Mouse (Mus musculus) forebrain, embryonic 10.5 days (tissue): ENCODE measurements around the gene Gm3415. TPM values are rescaled to one million over a fixed set of nuclear protein-coding genes. Genes with fewer than 3 reads are reported as not detected.
"Not testable (repeated sequence)": the region's sequence is repeated elsewhere in the genome, so short reads cannot be mapped to it uniquely, and the experiment has no call there.

Source experiments
- DNase-seq: peaks from one replicate; pipeline ENCODE4 v3.0.0-alpha.2; 2017; ENCODE audit warnings: low spot score; ENCODE audit errors: extremely low spot score
- H3K27ac ChIP-seq: fragments of 300-500 bp; sonication (generic); 2 replicates; pipeline ENCODE4 v1.5.1; 2016; ENCODE audit warnings: mild to moderate bottlenecking
- H3K27me3 ChIP-seq: fragments of 300-500 bp; sonication (generic); 2 replicates; pipeline ENCODE4 v1.6.1; 2016; ENCODE audit warnings: mild to moderate bottlenecking; ENCODE audit not compliant: poor library complexity, severe bottlenecking
- H3K36me3 ChIP-seq: fragments of 300-500 bp; sonication (generic); replicated peaks from 2 replicates; pipeline ENCODE4 v1.6.1; 2016; ENCODE audit warnings: mild to moderate bottlenecking, moderate library complexity
- H3K4me1 ChIP-seq: fragments of 300-500 bp; sonication (generic); 2 replicates; pipeline ENCODE4 v1.6.1; 2016
- H3K4me3 ChIP-seq: fragments of 300-500 bp; sonication (generic); 2 replicates; pipeline ENCODE4 v1.5.1; 2016; ENCODE audit warnings: mild to moderate bottlenecking, moderate library complexity
- H3K9me3 ChIP-seq: fragments of 300-500 bp; sonication (generic); 2 replicates; pipeline ENCODE4 v1.6.1; 2016; ENCODE audit warnings: mild to moderate bottlenecking, moderate library complexity
- WGBS: fragments of 180-500 bp; shearing (Covaris S2); methylation state at CpG from one replicate; pipeline ENCODE4 v1.1.7; 2016; 5-methylcytosine and 5-hydroxymethylcytosine counted together
- polyA plus RNA-seq: library from polyadenylated mRNA; unstranded; fragments of >200 nt; fragmentation: Nextera tagmentation; extraction: Ambion mirVana; gene quantifications from 2 replicates; pipeline ENCODE4 v1.2.1, GENCODE M21; 2016

Gene Gm3415
- polyA plus RNA-seq, 1 experiment from 2014 or later, result not detected

DNA sequence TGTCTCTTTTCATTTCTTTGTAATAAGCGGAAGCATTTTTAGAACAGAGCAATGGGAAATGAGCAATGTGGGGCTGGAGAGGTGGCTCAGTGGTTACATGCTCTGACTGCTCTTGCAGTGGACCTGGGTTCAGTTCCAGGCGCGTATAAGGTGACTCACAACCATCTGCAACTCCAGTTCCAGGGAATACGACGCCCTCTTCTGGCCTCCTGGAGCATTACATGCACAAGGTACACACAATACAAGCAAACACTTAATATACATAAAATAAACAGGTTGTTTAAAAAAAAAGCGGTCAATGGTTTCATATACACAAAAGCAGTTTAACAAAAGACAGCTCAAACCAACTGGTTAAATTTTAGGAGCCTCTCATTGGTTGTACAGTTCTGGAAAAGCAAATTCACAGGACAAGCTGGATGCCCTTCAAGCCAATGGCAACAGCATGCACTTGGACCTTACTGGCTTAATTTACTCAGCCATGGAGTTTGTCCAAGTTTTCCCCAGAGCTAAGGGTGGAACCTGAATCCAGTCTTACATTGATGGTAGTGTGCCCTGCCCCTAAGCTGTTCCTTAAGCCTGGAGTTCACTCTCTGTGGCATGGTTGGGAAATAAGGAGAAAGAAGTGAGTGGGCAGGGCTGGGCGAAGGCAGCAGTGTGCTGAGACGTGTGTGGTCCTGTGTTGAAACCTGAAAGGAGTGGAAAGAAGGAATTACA, 30.6 kb downstream of the Gm3415 start:
- DNase-seq, result no peak
- Histone ChIP-seq H3K4me1 (peaks cover 25% of the 10 kb centered on the region), H3K27ac (no peak overlapping the region), H3K4me3 (no peak overlapping the region), H3K27me3 (peaks cover 97% of the 10 kb centered on the region), H3K36me3 (no peaks in the 10 kb centered on the region), H3K9me3 (no peaks in the 10 kb centered on the region)
- WGBS, result 74% methylated on average over 8 of the region's 8 CpGs

- H3K36me3 ChIP-seq, result peaks cover 3% of the 10 kb centered on the region; the same call in 1 of the 2 replicates
- H3K4me1 ChIP-seq, result peaks cover 22% of the 10 kb centered on the region
- peaks cover 87% of the 10 kb centered on the region for H3K27me3 ChIP-seq
- H3K4me3 ChIP-seq, result no peak overlapping the region
- no peak for DNase-seq
- H3K27ac ChIP-seq, result no peak overlapping the region
- H3K9me3 ChIP-seq, result peaks cover 12% of the 10 kb centered on the region; the same call in 1 of the 2 replicates
- 91% methylated on average over 4 of the region's 4 CpGs for WGBS
Measured at GRCm38 (mm10) chr5:146590987-146591386, 35.1 kb downstream of the Gm3415 start.

GRCm38 (mm10) chr5:146591636-146592035, 35.7 kb downstream of the Gm3415 start:
- Histone ChIP-seq H3K4me3 (no peak overlapping the region), H3K9me3 (peaks cover 12% of the 10 kb centered on the region; the same call in 1 of the 2 replicates), H3K4me1 (peaks cover 22% of the 10 kb centered on the region), H3K27ac (peak overlapping the region; percentile 77; the same call in 1 of the 2 replicates), H3K27me3 (peaks cover 83% of the 10 kb centered on the region), H3K36me3 (peaks cover 3% of the 10 kb centered on the region; the same call in 1 of the 2 replicates)
- 92% methylated on average over 4 of the region's 4 CpGs for WGBS
- DNase-seq, result no peak

- DNase-seq, result peak; percentile 89
- Histone ChIP-seq H3K4me3 (no peak overlapping the region; the same call in 1 of the 2 replicates), H3K4me1 (peaks cover 22% of the 10 kb centered on the region), H3K27me3 (peaks cover 80% of the 10 kb centered on the region), H3K36me3 (peaks cover 3% of the 10 kb centered on the region; the same call in 1 of the 2 replicates), H3K27ac (peak overlapping the region; percentile 77), H3K9me3 (peaks cover 12% of the 10 kb centered on the region; the same call in 1 of the 2 replicates)
- 21% methylated on average over 5 of the region's 5 CpGs for WGBS
Measured at GRCm38 (mm10) chr5:146592580-146592979, 36.6 kb downstream of the Gm3415 start.

- no peak for DNase-seq
- 89% methylated on average over 18 of the region's 18 CpGs for WGBS
- H3K27ac ChIP-seq, result no peak overlapping the region
- peaks cover 17% of the 10 kb centered on the region; the same call in 1 of the 2 replicates for H3K9me3 ChIP-seq
- H3K36me3 ChIP-seq, result peaks cover 3% of the 10 kb centered on the region; the same call in 1 of the 2 replicates
- H3K4me3 ChIP-seq, result no peak overlapping the region
- peaks cover 44% of the 10 kb centered on the region for H3K27me3 ChIP-seq
- H3K4me1 ChIP-seq, result peaks cover 14% of the 10 kb centered on the region
Measured at GRCm38 (mm10) chr5:146596612-146597502, 40.9 kb downstream of the Gm3415 start.

GRCm38 (mm10) chr5:146597503-146597874, 41.6 kb downstream of the Gm3415 start:
- peaks cover 41% of the 10 kb centered on the region for H3K27me3 ChIP-seq
- H3K27ac ChIP-seq, result no peak overlapping the region
- H3K9me3 ChIP-seq, result peaks cover 17% of the 10 kb centered on the region; the same call in 1 of the 2 replicates
- H3K4me1 ChIP-seq, result peaks cover 8% of the 10 kb centered on the region
- H3K36me3 ChIP-seq, result peaks cover 3% of the 10 kb centered on the region; the same call in 1 of the 2 replicates
- WGBS, result 96% methylated on average over 10 of the region's 10 CpGs
- H3K4me3 ChIP-seq, result no peak overlapping the region
- no peak for DNase-seq

GRCm38 (mm10) chr5:146598215-146599119, 42.5 kb downstream of the Gm3415 start:
- Histone ChIP-seq H3K36me3 (peaks cover 3% of the 10 kb centered on the region; the same call in 1 of the 2 replicates), H3K27ac (no peak overlapping the region), H3K4me3 (no peak overlapping the region), H3K4me1 (no peaks in the 10 kb centered on the region; the same call in 1 of the 2 replicates), H3K9me3 (peaks cover 14% of the 10 kb centered on the region; the same call in 1 of the 2 replicates), H3K27me3 (peaks cover 37% of the 10 kb centered on the region)
- no peak for DNase-seq
- 88% methylated on average over 27 of the region's 27 CpGs for WGBS

GRCm38 (mm10) chr5:146599216-146599615, 43.3 kb downstream of the Gm3415 start:
- DNase-seq, H3K4me3 ChIP-seq, H3K36me3 ChIP-seq, H3K4me1 ChIP-seq, H3K27ac ChIP-seq, H3K9me3 ChIP-seq: not testable (repeated sequence)
- H3K27me3 ChIP-seq, result peaks cover 30% of the 10 kb centered on the region
- WGBS, result 90% methylated on average over 7 of the region's 7 CpGs

DNA sequence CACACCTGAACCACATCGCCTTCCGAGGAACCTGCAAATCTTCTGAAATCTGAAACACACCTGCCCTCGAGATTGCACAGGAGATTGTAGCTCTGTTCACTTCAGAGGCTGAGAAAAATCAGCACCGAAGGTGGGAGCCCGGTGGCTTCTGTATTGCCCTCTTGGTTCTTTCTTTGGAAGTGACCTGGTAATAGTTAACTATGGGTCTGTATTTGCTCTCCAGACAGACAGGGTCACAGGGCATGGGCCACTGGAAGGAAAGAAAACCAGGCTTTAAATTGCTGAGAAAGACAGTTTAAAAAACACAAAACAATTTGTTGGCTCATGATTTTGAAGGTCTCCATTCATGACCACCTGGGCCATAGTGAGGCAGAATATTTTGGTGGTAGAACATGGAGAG, 44.0 kb downstream of the Gm3415 start:
- no peak overlapping the region for H3K27ac ChIP-seq
- peaks cover 22% of the 10 kb centered on the region for H3K27me3 ChIP-seq
- peaks cover 5% of the 10 kb centered on the region; the same call in 1 of the 2 replicates for H3K9me3 ChIP-seq
- no peaks in the 10 kb centered on the region; the same call in 1 of the 2 replicates for H3K4me1 ChIP-seq
- no peak for DNase-seq
- no peak overlapping the region for H3K4me3 ChIP-seq
- no peaks in the 10 kb centered on the region for H3K36me3 ChIP-seq
- WGBS, result 88% methylated on average over 5 of the region's 5 CpGs

GRCm38 (mm10) chr5:146606221-146606620, 50.3 kb downstream of the Gm3415 start:
- Histone ChIP-seq H3K9me3 (peaks cover 5% of the 10 kb centered on the region; the same call in 1 of the 2 replicates), H3K4me1 (peaks cover 28% of the 10 kb centered on the region), H3K36me3 (no peaks in the 10 kb centered on the region), H3K27me3 (no peaks in the 10 kb centered on the region), H3K27ac (no peak overlapping the region), H3K4me3 (no peak overlapping the region)
- no peak for DNase-seq
- WGBS, result 80% methylated on average over 5 of the region's 5 CpGs

- DNase-seq, result no peak
- WGBS, result 89% methylated on average over 5 of the region's 5 CpGs
- Histone ChIP-seq H3K4me3 (no peak overlapping the region), H3K4me1 (peaks cover 34% of the 10 kb centered on the region), H3K9me3 (no peaks in the 10 kb centered on the region), H3K27me3 (no peaks in the 10 kb centered on the region), H3K36me3 (no peaks in the 10 kb centered on the region), H3K27ac (no peak overlapping the region)
Measured at GRCm38 (mm10) chr5:146606895-146607294, 51.0 kb downstream of the Gm3415 start.

DNA sequence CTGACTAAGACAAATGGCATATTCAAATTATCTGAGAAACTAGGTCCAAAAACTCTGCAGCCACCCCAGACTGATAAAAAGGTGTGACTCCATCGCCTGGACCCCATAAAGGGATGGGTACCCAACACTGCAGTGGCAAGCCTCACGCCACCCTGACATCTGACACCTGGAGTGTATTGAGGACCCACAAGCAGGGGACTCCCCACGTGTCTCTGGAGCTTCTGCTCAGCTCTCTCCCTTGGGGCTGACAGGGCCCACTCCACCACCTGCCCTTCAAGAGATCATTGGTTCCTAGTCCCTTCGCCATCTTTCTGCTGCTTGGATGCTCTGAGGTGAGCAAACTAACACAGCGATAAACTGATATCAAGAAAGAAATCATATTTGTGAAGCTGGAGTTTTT, 51.9 kb downstream of the Gm3415 start:
- Histone ChIP-seq H3K9me3 (no peaks in the 10 kb centered on the region), H3K36me3 (no peaks in the 10 kb centered on the region), H3K4me3 (no peak overlapping the region), H3K27me3 (no peaks in the 10 kb centered on the region), H3K27ac (peak overlapping the region; percentile 21), H3K4me1 (peaks cover 35% of the 10 kb centered on the region)
- WGBS, result 83% methylated on average over 5 of the region's 5 CpGs
- DNase-seq, result no peak
